16 mouse cellular contexts compared by ENCODE assay signal in the genomic region with DNA sequence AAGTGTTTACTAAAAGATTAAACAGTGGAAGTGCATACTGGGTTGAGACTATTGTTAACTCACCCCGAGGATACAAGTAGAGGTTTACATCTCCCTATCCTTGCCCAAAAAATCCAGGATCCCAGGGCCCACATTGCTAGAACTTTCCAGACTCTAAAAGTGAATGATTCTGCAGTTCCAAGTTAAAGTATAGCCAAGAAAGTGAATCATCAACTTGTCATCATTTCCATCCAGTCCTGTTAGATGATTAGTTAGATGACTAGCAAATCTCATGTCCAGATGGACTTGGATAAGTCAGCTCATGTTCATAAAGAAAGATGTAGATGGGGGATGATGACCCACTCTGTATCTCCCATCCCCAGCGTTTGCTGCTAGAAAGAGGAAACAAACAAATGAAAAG.
DNase-seq lines count a peak whose midpoint lies in the region.
"Had no signal": no experiment of that assay in that cellular context is flagged by ENCODE, and none has a peak within 500 bp of the region (broad histone marks: within the 10 kb centered on the region; RNA-seq: fewer than 3 reads in every experiment).

No protein-coding gene starts in this region.

- peak; percentile 3 to 8 for DNase-seq in kidney, adult 8-10 months
- no peak for DNase-seq in kidney, postnatal 10 days
- DNase-seq in 3T3-L1 (ENCODE audit: low read depth, low spot score): peak; percentile 72
- peak; percentile 49 for DNase-seq in NIH3T3 (ENCODE audit: low read depth)
- no peak for DNase-seq in layer of hippocampus, adult 9-10 months (ENCODE audit: low spot score)
- no peak for DNase-seq in spleen, adult 12 weeks (ENCODE audit: low spot score)
- DNase-seq: adrenal gland, adult 8-10 months; adrenal gland, postnatal 14 days; adrenal gland, postnatal 36 days; B cell, adult 2 months; cerebellum, adult 11-12 months; cerebellum, adult 2 months; cerebellum, adult 9-10 months; cerebellum, postnatal 10 days; cerebellum, postnatal 25 days; forebrain, postnatal 0 days had no signal

Comparison
In these comparisons a context has a peak if more than half of its experiments do, and no peak if none do; other contexts are left out.
1. DNase-seq: peak in kidney, adult 8-10 months (2 of 2), 3T3-L1 (single experiment) and NIH3T3 (single experiment); none in kidney, postnatal 10 days (single experiment), layer of hippocampus, adult 9-10 months (single experiment) and spleen, adult 12 weeks (single experiment).